Mouse (Mus musculus) stomach, postnatal 0 days (tissue): Measurements from ENCODE around the gene Olfr1495.

ENCODE experiments used
- CTCF ChIP-seq: IDR thresholded peaks from 2 replicates; pipeline ENCODE4 v1.5.1; 2016; ENCODE audit warnings: antibody characterized with exemption, low read depth, mild to moderate bottlenecking, moderate library complexity
- EP300 ChIP-seq: optimal IDR thresholded peaks from 2 replicates; pipeline ENCODE3; 2016; ENCODE audit warnings: antibody characterized with exemption

- peak; percentile 60 for TF ChIP-seq CTCF
- TF ChIP-seq EP300 = no peak
Observed at GRCm38 (mm10) chr19:13818827-13819226, 54.4 kb downstream of the Olfr1495 start.
